Mouse (Mus musculus) liver, postnatal 0 days (tissue): Measurements from ENCODE around the gene Krtap29-1.

Experiments
- CTCF ChIP-seq: sonication (generic); IDR thresholded peaks from 2 replicates; pipeline ENCODE4 v1.5.1; 2016; ENCODE audit warnings: antibody characterized with exemption, low read depth
- EP300 ChIP-seq: IDR thresholded peaks from 2 replicates; pipeline ENCODE4 v1.6.1; 2016; ENCODE audit warnings: antibody characterized with exemption, low read depth, mild to moderate bottlenecking

GRCm38 (mm10) chr11:99990571-99990970, 11.7 kb upstream of the Krtap29-1 start:
- TF ChIP-seq CTCF (no peak), EP300 (no peak)
